Mouse (Mus musculus) heart, embryonic 16.5 days (tissue): Measurements from ENCODE around the gene Cgrrf1. TPM values are rescaled to one million over a fixed set of nuclear protein-coding genes. Genes with fewer than 3 reads are reported as not detected.

ENCODE experiments used
- ATAC-seq: fragments of 200-750 bp; cut with Nextera tagmentation; replicated peaks from 2 replicates; pipeline ENCODE4 v1.8.0; 2017; ENCODE audit warnings: moderate number of reproducible peaks; ENCODE audit not compliant: insufficient read depth, low FRiP score; ENCODE audit errors: extremely low read depth
- H3K27ac ChIP-seq: fragments of 300-500 bp; sonication (generic); 2 replicates; pipeline ENCODE4 v1.5.1; 2014; ENCODE audit warnings: mild to moderate bottlenecking, low read length, control low read depth, moderate library complexity
- H3K27me3 ChIP-seq: fragments of 300-500 bp; sonication (generic); 2 replicates; pipeline ENCODE4 v1.6.1; 2014; ENCODE audit warnings: low read length, mixed read lengths; ENCODE audit not compliant: control insufficient read depth, insufficient read depth
- H3K36me3 ChIP-seq: fragments of 300-500 bp; sonication (generic); 2 replicates; pipeline ENCODE4 v1.6.1; 2014; ENCODE audit not compliant: control insufficient read depth, insufficient read depth
- H3K4me1 ChIP-seq: fragments of 300-500 bp; sonication (generic); 2 replicates; pipeline ENCODE4 v1.6.1; 2014; ENCODE audit warnings: low read length, mixed read lengths; ENCODE audit not compliant: control insufficient read depth, insufficient read depth
- H3K4me2 ChIP-seq: fragments of 300-500 bp; sonication (generic); 2 replicates; pipeline ENCODE4 v1.6.1; 2014; ENCODE audit warnings: low read depth, mild to moderate bottlenecking, control low read depth, low read length
- H3K4me3 ChIP-seq: fragments of 300-500 bp; sonication (generic); 2 replicates; pipeline ENCODE4 v1.5.1; 2014; ENCODE audit warnings: mild to moderate bottlenecking, control low read depth, low read length
- H3K9ac ChIP-seq: fragments of 300-500 bp; sonication (generic); 2 replicates; pipeline ENCODE4 v1.6.1; 2014; ENCODE audit warnings: low read length, control low read depth
- H3K9me3 ChIP-seq: fragments of 300-500 bp; sonication (generic); replicated peaks from 2 replicates; pipeline ENCODE4 v1.6.1; 2016; ENCODE audit warnings: low read length; ENCODE audit not compliant: control insufficient read depth
- WGBS: fragments of 180-500 bp; shearing (Covaris S2); extraction: QIAGEN DNeasy Blood & Tissue Kit; methylation state at CpG from one replicate; pipeline ENCODE4 v1.1.7; 2014; 5-methylcytosine and 5-hydroxymethylcytosine counted together
- polyA plus RNA-seq: library from polyadenylated mRNA; unstranded; fragments of >200 nt; fragmentation: Nextera tagmentation; extraction: Ambion mirVana; gene quantifications from 2 replicates; pipeline ENCODE4 v1.2.1, GENCODE M21; 2015

Gene Cgrrf1
- polyA plus RNA-seq, 1 experiment from 2014 or later = 28.4 TPM

- H3K9me3 ChIP-seq = no peaks in the 10 kb centered on the region
- no peak overlapping the region for H3K4me3 ChIP-seq
- 57% methylated on average over 3 of the region's 3 CpGs for WGBS
- 0 out of 2 replicates have a peak, but pooled peaks have one; percentile 21 for ATAC-seq
- no peak overlapping the region for H3K4me2 ChIP-seq
- peaks cover 35% of the 10 kb centered on the region for H3K4me1 ChIP-seq
- no peaks in the 10 kb centered on the region for H3K27me3 ChIP-seq
- H3K27ac ChIP-seq = no peak overlapping the region
- no peak overlapping the region for H3K9ac ChIP-seq
- no peaks in the 10 kb centered on the region for H3K36me3 ChIP-seq
Observed at GRCm38 (mm10) chr14:46898626-46899025, 66.7 kb downstream of the Cgrrf1 start.

- H3K9me3 ChIP-seq = no peaks in the 10 kb centered on the region
- peaks cover 23% of the 10 kb centered on the region for H3K4me1 ChIP-seq
- 0 out of 2 replicates have a peak overlapping the region, but pooled peaks have one; percentile 4 for H3K4me3 ChIP-seq
- H3K27me3 ChIP-seq = no peaks in the 10 kb centered on the region
- H3K36me3 ChIP-seq = no peaks in the 10 kb centered on the region
- ATAC-seq = peak; percentile 53
- no peak overlapping the region; the same call in 1 of the 2 replicates for H3K9ac ChIP-seq
- H3K27ac ChIP-seq = peak overlapping the region; percentile 83
- peak overlapping the region; percentile 44 for H3K4me2 ChIP-seq
- 35% methylated on average over 9 of the region's 9 CpGs for WGBS
Observed at GRCm38 (mm10) chr14:46902498-46903087, 70.7 kb downstream of the Cgrrf1 start.

Other genes with a start within 250 kb of the Cgrrf1 start
- 43.0 and 44.8 TPM in 2 replicates for gene Cdkn3, start 71.6 kb upstream of the Cgrrf1 start, polyA plus RNA-seq
- gene Cnih1, start 43.7 kb upstream of the Cgrrf1 start, polyA plus RNA-seq = 143 and 159 TPM in 2 replicates
- gene Gmfb, start 9.9 kb upstream of the Cgrrf1 start, polyA plus RNA-seq = 48.3 and 53.8 TPM in 2 replicates
- gene Samd4, start 50.7 kb downstream of the Cgrrf1 start, polyA plus RNA-seq = 16.1 and 17.8 TPM in 2 replicates